Mouse (Mus musculus) erythroid progenitor cell, adult 5-6 weeks (primary cell): ENCODE measurements around the gene Polr2c. TPM values are rescaled to one million over a fixed set of nuclear protein-coding genes. Genes with fewer than 3 reads are reported as not detected.

ENCODE experiments used
- ATAC-seq: replicated peaks from 2 replicates; pipeline ENCODE4 v1.8.0; 2016; ENCODE audit warnings: moderate number of reproducible peaks, mild to moderate bottlenecking, moderate TSS enrichment, inconsistent platforms; ENCODE audit not compliant: poor library complexity, low FRiP score, severe bottlenecking
- total RNA-seq, 2 experiments: library from RNA; stranded (forward) in 1 of 2; stranded (reverse) in 1 of 2; fragments of 150-400 nt in 1 of 2; fragments of 186-747, 209-891 nt in 1 of 2; gene quantifications; 2 replicates each; pipeline versions ENCODE4 v1.2.3 to v1.2.4; 2015 to 2017; ENCODE audit warnings: low replicate concordance in 2 of 2

Gene Polr2c
- total RNA-seq, 2 experiments from 2014 or later, result 17.5 to 34.0 TPM

DNA sequence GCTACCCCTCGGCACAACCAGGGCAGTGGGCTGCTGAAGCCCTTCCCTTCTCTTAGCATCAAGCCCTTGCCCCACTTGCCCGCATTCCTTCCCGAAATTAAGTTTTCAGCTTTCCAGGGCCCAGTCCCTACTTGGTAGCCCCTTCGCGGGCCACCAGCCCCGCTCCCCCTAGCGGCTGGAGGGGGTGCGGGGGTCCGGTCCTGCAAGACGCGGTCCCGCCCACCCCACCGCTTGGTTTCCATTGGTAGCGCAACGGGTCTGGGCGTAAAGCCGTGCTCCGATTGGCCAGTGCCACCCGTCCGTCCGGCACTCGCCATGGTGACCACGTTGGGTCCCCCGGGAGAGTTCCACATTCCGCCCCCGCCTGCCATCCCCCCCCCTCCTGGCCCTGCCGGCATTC, 60.1 kb downstream of the Polr2c start:
- ATAC-seq, result no peak

DNA sequence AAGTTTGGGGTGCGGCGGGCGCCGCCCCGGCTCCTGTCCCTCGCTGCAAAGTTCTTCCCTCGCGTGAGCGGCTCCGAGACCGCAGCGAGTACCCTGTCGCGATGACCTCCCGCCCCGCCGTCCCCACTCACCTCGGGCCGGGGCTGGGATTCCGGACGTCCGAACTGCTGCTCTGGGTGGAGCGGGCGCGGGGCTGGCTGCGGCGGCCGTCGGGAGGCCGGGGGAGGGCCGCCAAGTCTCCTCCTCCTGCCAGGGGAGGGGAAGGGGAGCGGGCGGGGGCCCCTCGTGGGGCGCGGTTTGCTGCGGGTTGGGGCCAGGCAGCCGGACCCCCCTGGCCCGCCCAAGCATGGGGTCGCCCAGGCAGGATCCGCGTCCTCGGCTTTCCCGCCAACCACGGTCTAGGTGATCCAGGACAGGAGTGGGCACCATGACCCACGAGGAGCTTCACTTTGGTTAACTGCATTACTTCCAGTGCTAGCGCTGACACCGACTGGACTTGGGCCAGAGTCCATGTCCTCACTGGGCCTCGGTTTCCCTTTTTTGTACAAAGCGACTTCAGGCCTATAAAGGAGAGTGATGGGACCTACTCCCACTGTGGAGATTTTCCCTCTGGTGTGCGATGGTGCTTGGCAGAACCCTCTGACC, 60.7 kb downstream of the Polr2c start, which contains the start of gene Ccdc102a:
Ccdc102a (minus strand) TSS at position 248 of the 645 bp plus-strand sequence.
- no peak for ATAC-seq

DNA sequence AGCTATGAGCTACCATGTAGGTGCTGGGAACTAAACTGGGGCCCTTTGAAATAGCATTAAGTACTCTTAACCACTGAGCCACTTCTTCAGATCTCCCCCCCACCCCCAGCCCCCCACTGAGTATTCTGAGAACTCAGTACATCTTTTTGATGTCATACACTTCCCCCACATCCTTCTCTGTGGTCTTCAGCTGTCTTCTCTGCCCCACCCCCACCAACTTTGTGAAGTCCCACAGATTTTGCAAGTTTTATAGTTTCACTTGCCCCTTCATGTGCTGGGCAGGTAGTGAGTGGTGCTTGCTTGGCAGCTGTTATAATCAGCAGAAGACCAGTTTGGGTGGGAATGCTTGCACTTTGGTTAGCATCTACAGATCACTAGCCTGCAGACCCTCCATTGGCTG, 62.0 kb downstream of the Polr2c start:
- ATAC-seq, result no peak

DNA sequence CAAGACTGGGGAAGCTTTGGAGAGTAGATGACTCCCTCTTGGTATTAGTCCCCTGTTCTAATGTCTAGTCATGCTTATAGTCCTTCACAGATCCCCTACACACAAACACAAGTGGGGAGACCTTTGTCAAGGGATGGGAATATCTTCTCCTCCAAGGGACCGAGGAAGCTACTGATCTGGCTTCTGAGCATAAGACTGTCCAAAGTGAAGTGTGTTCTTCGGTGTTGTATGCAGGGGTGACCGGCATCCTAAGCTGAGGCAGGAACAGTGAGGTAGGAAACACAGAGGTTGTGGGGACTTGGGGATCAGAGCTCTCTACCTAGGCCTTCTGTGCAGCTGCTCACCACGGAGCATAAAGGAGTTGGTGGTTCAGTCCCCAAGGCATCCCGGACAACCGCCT, 64.9 kb downstream of the Polr2c start:
- no peak for ATAC-seq

DNA sequence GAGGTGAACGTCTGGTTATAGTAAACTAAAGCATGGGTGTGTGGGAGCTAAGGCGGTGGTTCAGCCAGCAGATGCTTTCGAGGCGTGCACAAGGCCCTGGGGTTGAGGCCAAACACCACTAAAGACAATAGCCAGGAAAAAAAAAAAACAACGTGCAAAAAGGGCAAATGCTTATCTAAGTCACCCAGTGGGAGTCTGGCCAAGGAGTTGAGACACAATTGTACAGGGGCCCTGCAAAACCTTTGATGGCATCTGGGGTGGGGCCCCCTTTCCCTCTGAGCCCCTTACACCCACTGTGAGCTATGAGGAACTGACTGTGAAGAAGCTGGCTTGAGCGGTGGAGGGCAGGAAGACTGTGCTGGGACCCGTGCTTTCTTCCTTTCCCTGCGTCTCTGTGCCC, 65.4 kb downstream of the Polr2c start:
- ATAC-seq, result no peak

Other genes starting within 250 kb of the Polr2c start
- gene Arl2bp, start 190.8 kb upstream of the Polr2c start, total RNA-seq (2015; ENCODE audit: low replicate concordance), result 23.8 and 27.2 TPM in 2 replicates
- gene Arl2bp, start 190.8 kb upstream of the Polr2c start, total RNA-seq (2017; ENCODE audit: low replicate concordance), result 29.4 and 36.1 TPM in 2 replicates
- not detected in 2 replicates for gene Pllp, start 161.2 kb upstream of the Polr2c start, total RNA-seq (2015; ENCODE audit: low replicate concordance)
- gene Pllp, start 161.2 kb upstream of the Polr2c start, total RNA-seq (2017; ENCODE audit: low replicate concordance), result not detected in 2 replicates
- 0.72 TPM in 1 of 2 replicates, not detected in the other for gene Ccl22, start 111.9 kb upstream of the Polr2c start, total RNA-seq (2015; ENCODE audit: low replicate concordance)
- 2.3 TPM in 1 of 2 replicates, not detected in the other for gene Ccl22, start 111.9 kb upstream of the Polr2c start, total RNA-seq (2017; ENCODE audit: low replicate concordance)
- 7.5 TPM in 1 of 2 replicates, not detected in the other for gene Cx3cl1, start 85.4 kb upstream of the Polr2c start, total RNA-seq (2015; ENCODE audit: low replicate concordance)
- gene Cx3cl1, start 85.4 kb upstream of the Polr2c start, total RNA-seq (2017; ENCODE audit: low replicate concordance), result 0.13 and 0.38 TPM in 2 replicates
- gene Ccl17, start 47.0 kb upstream of the Polr2c start, total RNA-seq (2015; ENCODE audit: low replicate concordance), result not detected in 2 replicates
- gene Ccl17, start 47.0 kb upstream of the Polr2c start, total RNA-seq (2017; ENCODE audit: low replicate concordance), result not detected in 2 replicates
- 27.8 and 34.8 TPM in 2 replicates for gene Coq9, start 19.1 kb upstream of the Polr2c start, total RNA-seq (2015; ENCODE audit: low replicate concordance)
- 42.1 and 47.1 TPM in 2 replicates for gene Coq9, start 19.1 kb upstream of the Polr2c start, total RNA-seq (2017; ENCODE audit: low replicate concordance)
- 27.4 and 66.7 TPM in 2 replicates for gene Ciapin1, start 19.1 kb upstream of the Polr2c start, total RNA-seq (2015; ENCODE audit: low replicate concordance)
- 36.8 and 46.6 TPM in 2 replicates for gene Ciapin1, start 19.1 kb upstream of the Polr2c start, total RNA-seq (2017; ENCODE audit: low replicate concordance)
- 12.2 and 13.0 TPM in 2 replicates for gene Dok4, start 18.9 kb downstream of the Polr2c start, total RNA-seq (2015; ENCODE audit: low replicate concordance)
- 11.0 and 12.8 TPM in 2 replicates for gene Dok4, start 18.9 kb downstream of the Polr2c start, total RNA-seq (2017; ENCODE audit: low replicate concordance)
- gene Ccdc102a, start 60.6 kb downstream of the Polr2c start, total RNA-seq (2015; ENCODE audit: low replicate concordance), result not detected in 2 replicates
- 0.15 and 0.51 TPM in 2 replicates for gene Ccdc102a, start 60.6 kb downstream of the Polr2c start, total RNA-seq (2017; ENCODE audit: low replicate concordance)
- gene Adgrg5, start 66.2 kb downstream of the Polr2c start, total RNA-seq (2015; ENCODE audit: low replicate concordance), result not detected in 2 replicates
- 0.39 TPM in 1 of 2 replicates, not detected in the other for gene Adgrg5, start 66.2 kb downstream of the Polr2c start, total RNA-seq (2017; ENCODE audit: low replicate concordance)
- gene Adgrg1, start 117.3 kb downstream of the Polr2c start, total RNA-seq (2015; ENCODE audit: low replicate concordance), result 29.3 and 55.9 TPM in 2 replicates
- gene Adgrg1, start 117.3 kb downstream of the Polr2c start, total RNA-seq (2017; ENCODE audit: low replicate concordance), result 12.4 and 14.4 TPM in 2 replicates
- 10.1 and 12.2 TPM in 2 replicates for gene Adgrg3, start 160.2 kb downstream of the Polr2c start, total RNA-seq (2015; ENCODE audit: low replicate concordance)
- 3.5 and 10.3 TPM in 2 replicates for gene Adgrg3, start 160.2 kb downstream of the Polr2c start, total RNA-seq (2017; ENCODE audit: low replicate concordance)
- gene Drc7, start 197.7 kb downstream of the Polr2c start, total RNA-seq (2015; ENCODE audit: low replicate concordance), result not detected in 2 replicates
- gene Drc7, start 197.7 kb downstream of the Polr2c start, total RNA-seq (2017; ENCODE audit: low replicate concordance), result 2.4 and 7.9 TPM in 2 replicates
- gene Katnb1, start 223.7 kb downstream of the Polr2c start, total RNA-seq (2015; ENCODE audit: low replicate concordance), result 8.8 and 10.8 TPM in 2 replicates
- gene Katnb1, start 223.7 kb downstream of the Polr2c start, total RNA-seq (2017; ENCODE audit: low replicate concordance), result 13.9 and 23.1 TPM in 2 replicates